Mouse (Mus musculus): ENCODE measurements around the gene Sh3bp5.

GRCm38 (mm10) chr14:31410123-31410724 lies 25.7 kb downstream of the Sh3bp5 start:
- no peak for TF ChIP-seq POLR2A (IDR thresholded peaks at IDR 0.05; ENCODE audit: low read depth, low read length)
- no peak for TF ChIP-seq CTCF (conservative IDR thresholded peaks at IDR 0.05; ENCODE audit: insufficient read depth, insufficient read length, low read depth, low read length)

Measured in kidney, adult 2 months (tissue).